Mouse (Mus musculus) bone marrow, adult 2 months (tissue): ENCODE data around the gene Lyrm9. TPM values are rescaled to one million over a fixed set of nuclear protein-coding genes. Genes with fewer than 3 reads are reported as not detected.

Experiments used
- H3K27ac ChIP-seq: fragments of 200-500 bp; 2 replicates; pipeline ENCODE4 v1.5.1; 2012; ENCODE audit warnings: low read depth, mild to moderate bottlenecking, control low read depth, inconsistent platforms, low read length; ENCODE audit not compliant: control insufficient read depth, poor library complexity, insufficient read depth
- H3K4me1 ChIP-seq: fragments of 200-500 bp; 2 replicates; pipeline ENCODE4 v1.6.1; 2011; ENCODE audit warnings: low read length; ENCODE audit not compliant: control insufficient read depth, insufficient read depth
- H3K4me3 ChIP-seq: fragments of 200-500 bp; replicated peaks from 2 replicates; pipeline ENCODE3; 2011; ENCODE audit warnings: mild to moderate bottlenecking, low read depth, low read length, control low read depth; ENCODE audit not compliant: control insufficient read depth
- CTCF ChIP-seq: fragments of 200-500 bp; IDR thresholded peaks from 2 replicates; pipeline ENCODE4 v1.5.1; 2011; ENCODE audit warnings: low read length, control low read depth; ENCODE audit not compliant: control insufficient read depth, insufficient read depth
- POLR2A ChIP-seq: fragments of 200-500 bp; IDR thresholded peaks from 2 replicates; pipeline ENCODE4 v1.6.1; 2011; ENCODE audit warnings: low read depth, mild to moderate bottlenecking, control low read depth, low read length, borderline replicate concordance; ENCODE audit not compliant: control insufficient read depth
- WGBS: fragments of 180-500 bp; shearing (Covaris S2); methylation state at CpG from one replicate; pipeline ENCODE4 v1.1.7; 2018; 5-methylcytosine and 5-hydroxymethylcytosine counted together
- polyA plus RNA-seq: library from polyadenylated mRNA; stranded (reverse); fragments of >200 nt; gene quantifications from 2 replicates; pipeline ENCODE4 v1.2.4, GENCODE M21; 2011; ENCODE audit warnings: low replicate concordance; ENCODE audit not compliant: missing spikeins, insufficient read depth, insufficient read length

Lyrm9 gene
- polyA plus RNA-seq, 1 experiment = 27.0 TPM

- TF ChIP-seq POLR2A = no peak
- TF ChIP-seq CTCF = no peak
- Histone ChIP-seq H3K27ac (peak overlapping the region; percentile 91), H3K4me1 (peaks cover 4% of the 10 kb centered on the region; the same call in 1 of the 2 replicates), H3K4me3 (no peak overlapping the region)
- 21% methylated on average over 13 of the region's 13 CpGs for WGBS
Measured at GRCm38 (mm10) chr11:78832816-78833314, 6.5 kb downstream of the Lyrm9 start.

GRCm38 (mm10) chr11:78836486-78836885, 10.1 kb downstream of the Lyrm9 start:
- TF ChIP-seq POLR2A (no peak), CTCF (no peak)
- WGBS = 89% methylated on average over 4 of the region's 4 CpGs

GRCm38 (mm10) chr11:78837989-78838388, 11.6 kb downstream of the Lyrm9 start:
- H3K27ac ChIP-seq = no peak overlapping the region
- TF ChIP-seq CTCF (peak; percentile 90), POLR2A (no peak)

More at GRCm38 (mm10) chr11:78836486-78836885, 10.1 kb downstream of the Lyrm9 start:
- H3K27ac ChIP-seq = no peak overlapping the region
- peaks cover 3% of the 10 kb centered on the region; the same call in 1 of the 2 replicates for H3K4me1 ChIP-seq
- H3K4me3 ChIP-seq = no peak overlapping the region

GRCm38 (mm10) chr11:78839491-78839890, 13.1 kb downstream of the Lyrm9 start:
- Histone ChIP-seq H3K27ac (no peak overlapping the region), H3K4me3 (no peak overlapping the region), H3K4me1 (peaks cover under 1% of the 10 kb centered on the region; the same call in 1 of the 2 replicates)
- 70% methylated on average over 14 of the region's 14 CpGs for WGBS
- TF ChIP-seq POLR2A (no peak), CTCF (no peak)

More at GRCm38 (mm10) chr11:78837989-78838388, 11.6 kb downstream of the Lyrm9 start:
- H3K4me1 ChIP-seq = peaks cover 3% of the 10 kb centered on the region; the same call in 1 of the 2 replicates
- 20% methylated on average over 11 of the region's 11 CpGs for WGBS
- no peak overlapping the region for H3K4me3 ChIP-seq

- no peaks in the 10 kb centered on the region for H3K4me1 ChIP-seq
- TF ChIP-seq CTCF = no peak
- no peak for TF ChIP-seq POLR2A
- WGBS = 81% methylated on average over 5 of the region's 5 CpGs
- no peak overlapping the region for H3K4me3 ChIP-seq
- no peak overlapping the region for H3K27ac ChIP-seq
Measured at GRCm38 (mm10) chr11:78840141-78840540, 13.8 kb downstream of the Lyrm9 start.

GRCm38 (mm10) chr11:78841987-78842386, 15.6 kb downstream of the Lyrm9 start:
- H3K4me3 ChIP-seq = no peak overlapping the region
- TF ChIP-seq POLR2A = no peak
- no peak for TF ChIP-seq CTCF
- H3K4me1 ChIP-seq = no peaks in the 10 kb centered on the region
- WGBS = 95% methylated on average over 8 of the region's 8 CpGs
- H3K27ac ChIP-seq = no peak overlapping the region

- Histone ChIP-seq H3K4me3 (no peak overlapping the region), H3K27ac (no peak overlapping the region), H3K4me1 (no peaks in the 10 kb centered on the region)
- WGBS = 67% methylated on average over 4 of the region's 4 CpGs
- no peak for TF ChIP-seq POLR2A
- no peak for TF ChIP-seq CTCF
Measured at GRCm38 (mm10) chr11:78846620-78847019, 20.2 kb downstream of the Lyrm9 start.

GRCm38 (mm10) chr11:78847884-78848848, 21.8 kb downstream of the Lyrm9 start:
- 38% methylated on average over 7 of the region's 7 CpGs for WGBS
- no peak overlapping the region for H3K27ac ChIP-seq

More at GRCm38 (mm10) chr11:78847884-78848848, 21.8 kb downstream of the Lyrm9 start:
- H3K4me3 ChIP-seq = no peak overlapping the region
- TF ChIP-seq CTCF (no peak), POLR2A (no peak)
- H3K4me1 ChIP-seq = no peaks in the 10 kb centered on the region
